In genomic region chrX:12153141-12154095, GRCm38 (mm10) we compare ENCODE assay signal across 8 mouse cellular contexts. TPM values are rescaled to one million over a fixed set of nuclear protein-coding genes. Genes with fewer than 3 reads are reported as not detected.
A peak's percentile ranks its signal among the peaks of the same experiment; 100 is the strongest.
DNase-seq lines count a peak whose midpoint lies in the region; ATAC-seq lines count a peak whose summit lies in the region.

No protein-coding gene starts in this region.

- H3K4me3 ChIP-seq in heart, embryonic 13.5 days, result no peak overlapping the region
- H3K4me3 ChIP-seq in embryonic facial prominence, embryonic 15.5 days (replicated peaks), result no peak overlapping the region

- DNase-seq in heart, adult 9 months (ENCODE audit: low spot score in 2 of 2), result no peak
- peak; percentile 39 for DNase-seq in lung, postnatal 36 days
- no peak for DNase-seq in c-Kit-positive CD71-positive TER-119-positive erythroid progenitor cells, embryonic 14.5 days (ENCODE audit: low spot score)
- DNase-seq in layer of hippocampus, postnatal 36 days, result no peak
- no peak for DNase-seq in frontal cortex, postnatal 25 days (ENCODE audit: low spot score in 2 of 2)

- no peaks in the 10 kb centered on the region for H3K36me3 ChIP-seq in heart, embryonic 13.5 days
- H3K36me3 ChIP-seq in embryonic facial prominence, embryonic 15.5 days, result no peaks in the 10 kb centered on the region

- H3K4me2 ChIP-seq in heart, embryonic 13.5 days, result peak overlapping the region; percentile 69
- H3K4me2 ChIP-seq in embryonic facial prominence, embryonic 15.5 days (replicated peaks), result no peak overlapping the region

- ATAC-seq in heart, embryonic 13.5 days (ENCODE audit: extremely low read depth, insufficient number of reproducible peaks, low FRiP score, low TSS enrichment), result no peak
- ATAC-seq in CD4-positive, CD25-positive, alpha-beta regulatory T cell, adult 4 months, result peak; percentile 32
- ATAC-seq in embryonic facial prominence, embryonic 15.5 days (ENCODE audit: insufficient number of reproducible peaks, low FRiP score, low TSS enrichment, low read depth), result no peak

- 0 out of 2 replicates have a peak overlapping the region, but pooled peaks have one; percentile 39 for H3K27ac ChIP-seq in heart, embryonic 13.5 days (replicated peaks)
- H3K27ac ChIP-seq in embryonic facial prominence, embryonic 15.5 days (replicated peaks), result 0 out of 2 replicates have a peak overlapping the region, but pooled peaks have one; percentile 17

- H3K4me1 ChIP-seq in heart, embryonic 13.5 days, result peaks cover 54% of the 10 kb centered on the region
- peaks cover 55% of the 10 kb centered on the region for H3K4me1 ChIP-seq in embryonic facial prominence, embryonic 15.5 days

- no peaks in the 10 kb centered on the region for H3K9me3 ChIP-seq in heart, embryonic 13.5 days
- H3K9me3 ChIP-seq in embryonic facial prominence, embryonic 15.5 days (replicated peaks), result no peaks in the 10 kb centered on the region

- WGBS in heart, embryonic 13.5 days, result 18% methylated on average over 31 of the region's 31 CpGs
- WGBS in embryonic facial prominence, embryonic 15.5 days, result 27% methylated on average over 31 of the region's 31 CpGs

- H3K9ac ChIP-seq in heart, embryonic 13.5 days, result peak overlapping the region; percentile 40; the same call in 1 of the 2 replicates
- H3K9ac ChIP-seq in embryonic facial prominence, embryonic 15.5 days, result no peak overlapping the region

- H3K27me3 ChIP-seq in heart, embryonic 13.5 days (replicated peaks), result peaks cover 97% of the 10 kb centered on the region
- peaks cover 59% of the 10 kb centered on the region for H3K27me3 ChIP-seq in embryonic facial prominence, embryonic 15.5 days

RNA-seq across cellular contexts. Expression of gene Bcor, which starts 6.7 kb away (rescaled TPM):
- 14.2 and 14.5 TPM in 2 replicates for polyA plus RNA-seq in heart, embryonic 13.5 days (2015; fragmentation: Nextera tagmentation; extraction: Ambion mirVana)
- polyA plus RNA-seq in CD4-positive, CD25-positive, alpha-beta regulatory T cell, adult 4 months (2017; shearing (Covaris generic)), result 10 to 100 TPM; 24.2 to 26.1 TPM
- 13.9 and 14.5 TPM in 2 replicates for polyA plus RNA-seq in embryonic facial prominence, embryonic 15.5 days (2015; fragmentation: Nextera tagmentation; extraction: Ambion mirVana)
- total RNA-seq in layer of hippocampus, postnatal 36 days (2021), result 10 to 100 TPM; 16.9 to 19.3 TPM
